Mouse (Mus musculus): ENCODE measurements at regions not wholly inside any gene's neighbourhood (a gene's known extent, or its start where the extent isn't known, plus 50 kb on each side); places are given as distances from the start of the nearest gene placed in this dataset.

- Histone ChIP-seq H3K36me3 (no peaks in the 10 kb centered on the region), H3K27ac (no peak overlapping the region), H3K4me3 (replicated peaks) (no peak overlapping the region), H3K4me1 (no peaks in the 10 kb centered on the region), H3K4me2 (no peak overlapping the region), H3K9me3 (replicated peaks) (no peaks in the 10 kb centered on the region), H3K27me3 (no peaks in the 10 kb centered on the region), H3K9ac (no peak overlapping the region)
- 66% methylated on average over 6 of the region's 6 CpGs for WGBS
- ATAC-seq (replicated peaks; ENCODE audit: low FRiP score) = no peak
These were observed 535.6 kb downstream of the Basp1 start for GRCm38 (mm10) chr15:24877711-24878598.

GRCm38 (mm10) chr15:24876157-24876731 is 537.3 kb downstream of the Basp1 start:
- H3K4me1 ChIP-seq = no peaks in the 10 kb centered on the region
- H3K4me2 ChIP-seq = no peak overlapping the region
- H3K36me3 ChIP-seq = no peaks in the 10 kb centered on the region
- no peak overlapping the region for H3K9ac ChIP-seq
- no peaks in the 10 kb centered on the region for H3K9me3 ChIP-seq (replicated peaks)
- no peak for ATAC-seq (replicated peaks; ENCODE audit: low FRiP score)
- H3K27ac ChIP-seq = no peak overlapping the region
- 75% methylated on average over 5 of the region's 5 CpGs for WGBS
- no peak overlapping the region for H3K4me3 ChIP-seq (replicated peaks)
- H3K27me3 ChIP-seq = no peaks in the 10 kb centered on the region

GRCm38 (mm10) chr15:24840271-24840670 is 573.3 kb downstream of the Basp1 start:
- no peak overlapping the region for H3K27ac ChIP-seq
- WGBS = 35% methylated on average over 2 of the region's 2 CpGs
- H3K9me3 ChIP-seq (replicated peaks) = no peaks in the 10 kb centered on the region
- H3K9ac ChIP-seq = no peak overlapping the region
- no peak for ATAC-seq (replicated peaks; ENCODE audit: low FRiP score)
- no peak overlapping the region for H3K4me2 ChIP-seq
- no peaks in the 10 kb centered on the region for H3K4me1 ChIP-seq
- H3K27me3 ChIP-seq = no peaks in the 10 kb centered on the region
- H3K4me3 ChIP-seq (replicated peaks) = no peak overlapping the region
- no peaks in the 10 kb centered on the region for H3K36me3 ChIP-seq

- 86% methylated on average over 7 of the region's 7 CpGs for WGBS
- Histone ChIP-seq H3K36me3 (no peaks in the 10 kb centered on the region), H3K9me3 (replicated peaks) (no peaks in the 10 kb centered on the region), H3K9ac (no peak overlapping the region), H3K27me3 (no peaks in the 10 kb centered on the region), H3K4me3 (replicated peaks) (no peak overlapping the region), H3K4me1 (no peaks in the 10 kb centered on the region), H3K27ac (no peak overlapping the region), H3K4me2 (no peak overlapping the region)
- no peak for ATAC-seq (replicated peaks; ENCODE audit: low FRiP score)
These were observed 575.2 kb downstream of the Basp1 start for GRCm38 (mm10) chr15:24838390-24838789.

- WGBS = 85% methylated on average over 1 of the region's 1 CpGs
- no peak overlapping the region for H3K27ac ChIP-seq
- H3K4me2 ChIP-seq = no peak overlapping the region
- no peaks in the 10 kb centered on the region for H3K27me3 ChIP-seq
- ATAC-seq (replicated peaks; ENCODE audit: low FRiP score) = no peak
- no peak overlapping the region for H3K9ac ChIP-seq
- no peak overlapping the region for H3K4me3 ChIP-seq (replicated peaks)
- H3K9me3 ChIP-seq (replicated peaks) = no peaks in the 10 kb centered on the region
- no peaks in the 10 kb centered on the region for H3K36me3 ChIP-seq
- H3K4me1 ChIP-seq = no peaks in the 10 kb centered on the region
These were observed 585.7 kb downstream of the Basp1 start for GRCm38 (mm10) chr15:24827881-24828280.

GRCm38 (mm10) chr15:24827259-24827658 is 586.3 kb downstream of the Basp1 start:
- no peak for ATAC-seq (replicated peaks; ENCODE audit: low FRiP score)
- H3K9ac ChIP-seq = no peak overlapping the region

GRCm38 (mm10) chr15:24796836-24797235 is 616.7 kb downstream of the Basp1 start:
- ATAC-seq (replicated peaks; ENCODE audit: low FRiP score) = no peak
- Histone ChIP-seq H3K36me3 (no peaks in the 10 kb centered on the region), H3K4me3 (replicated peaks) (no peak overlapping the region), H3K4me1 (no peaks in the 10 kb centered on the region), H3K27me3 (no peaks in the 10 kb centered on the region), H3K9ac (no peak overlapping the region), H3K27ac (no peak overlapping the region), H3K4me2 (no peak overlapping the region), H3K9me3 (replicated peaks) (no peaks in the 10 kb centered on the region)
- WGBS = 82% methylated on average over 1 of the region's 1 CpGs

More at GRCm38 (mm10) chr15:24827259-24827658, 586.3 kb downstream of the Basp1 start:
- Histone ChIP-seq H3K27ac (no peak overlapping the region), H3K4me3 (replicated peaks) (no peak overlapping the region), H3K9me3 (replicated peaks) (no peaks in the 10 kb centered on the region), H3K4me2 (no peak overlapping the region), H3K27me3 (no peaks in the 10 kb centered on the region), H3K36me3 (no peaks in the 10 kb centered on the region), H3K4me1 (no peaks in the 10 kb centered on the region)

- no peak overlapping the region for H3K27ac ChIP-seq
- H3K4me2 ChIP-seq = no peak overlapping the region
- no peaks in the 10 kb centered on the region for H3K9me3 ChIP-seq (replicated peaks)
- no peaks in the 10 kb centered on the region for H3K27me3 ChIP-seq
- no peaks in the 10 kb centered on the region for H3K36me3 ChIP-seq
- 75% methylated on average over 4 of the region's 4 CpGs for WGBS
- H3K4me3 ChIP-seq (replicated peaks) = no peak overlapping the region
- H3K9ac ChIP-seq = no peak overlapping the region
- no peaks in the 10 kb centered on the region for H3K4me1 ChIP-seq
- ATAC-seq (replicated peaks; ENCODE audit: low FRiP score) = no peak
These were observed 620.2 kb downstream of the Basp1 start for GRCm38 (mm10) chr15:24793381-24793780.

- Histone ChIP-seq H3K4me3 (replicated peaks) (no peak overlapping the region), H3K27me3 (no peaks in the 10 kb centered on the region), H3K9me3 (replicated peaks) (no peaks in the 10 kb centered on the region), H3K27ac (no peak overlapping the region), H3K36me3 (no peaks in the 10 kb centered on the region), H3K4me1 (no peaks in the 10 kb centered on the region), H3K9ac (no peak overlapping the region), H3K4me2 (no peak overlapping the region)
- ATAC-seq (replicated peaks; ENCODE audit: low FRiP score) = no peak
- WGBS = 44% methylated on average over 3 of the region's 3 CpGs
These were observed 627.2 kb downstream of the Basp1 start for GRCm38 (mm10) chr15:24786336-24786735.

- no peak overlapping the region for H3K4me2 ChIP-seq
- H3K4me1 ChIP-seq = no peaks in the 10 kb centered on the region
- H3K36me3 ChIP-seq = no peaks in the 10 kb centered on the region
- H3K27ac ChIP-seq = no peak overlapping the region
- 74% methylated on average over 1 of the region's 1 CpGs for WGBS
- no peak overlapping the region for H3K4me3 ChIP-seq (replicated peaks)
- ATAC-seq (replicated peaks; ENCODE audit: low FRiP score) = no peak
- no peak overlapping the region for H3K9ac ChIP-seq
- H3K9me3 ChIP-seq (replicated peaks) = no peaks in the 10 kb centered on the region
- H3K27me3 ChIP-seq = no peaks in the 10 kb centered on the region
These were observed 635.3 kb downstream of the Basp1 start for GRCm38 (mm10) chr15:24778234-24778633.

GRCm38 (mm10) chr15:24751480-24752157 is 661.9 kb downstream of the Basp1 start:
- Histone ChIP-seq H3K9ac (no peak overlapping the region), H3K4me2 (no peak overlapping the region), H3K36me3 (no peaks in the 10 kb centered on the region), H3K27ac (no peak overlapping the region), H3K4me3 (replicated peaks) (no peak overlapping the region), H3K27me3 (no peaks in the 10 kb centered on the region), H3K9me3 (replicated peaks) (no peaks in the 10 kb centered on the region), H3K4me1 (no peaks in the 10 kb centered on the region)
- ATAC-seq (replicated peaks; ENCODE audit: low FRiP score) = no peak
- 23% methylated on average over 2 of the region's 2 CpGs for WGBS

GRCm38 (mm10) chr15:24743240-24743639 is 670.3 kb downstream of the Basp1 start:
- Histone ChIP-seq H3K4me2 (no peak overlapping the region), H3K27me3 (no peaks in the 10 kb centered on the region), H3K4me1 (no peaks in the 10 kb centered on the region), H3K9ac (no peak overlapping the region), H3K27ac (no peak overlapping the region), H3K4me3 (replicated peaks) (no peak overlapping the region), H3K9me3 (replicated peaks) (no peaks in the 10 kb centered on the region), H3K36me3 (no peaks in the 10 kb centered on the region)
- ATAC-seq (replicated peaks; ENCODE audit: low FRiP score) = no peak
- 57% methylated on average over 6 of the region's 6 CpGs for WGBS

Data from kidney, embryonic 15.5 days (tissue).